Mouse (Mus musculus): ENCODE data around the gene Gm42417. TPM values are rescaled to one million over a fixed set of nuclear protein-coding genes. Genes with fewer than 3 reads are reported as not detected.

The Gm42417 gene
- polyA plus RNA-seq, 1 experiment: not detected

GRCm38 (mm10) chr1:36554633-36555399, 15.6 kb upstream of the Gm42417 start:
- no peak for TF ChIP-seq POLR2A (IDR thresholded peaks at IDR 0.05; ENCODE audit: low read depth, low read length)
- H3K36me3 ChIP-seq (ENCODE audit: control insufficient read depth, insufficient read depth, low read length): no peaks in the 10 kb centered on the region
- peaks cover 7% of the 10 kb centered on the region for H3K4me1 ChIP-seq (ENCODE audit: control insufficient read depth, insufficient read depth, insufficient read length)
- WGBS: 81% methylated on average over 21 of the region's 21 CpGs
- no peak for DNase-seq (ENCODE audit: low read depth in 1 of 2, low spot score in 2 of 2)
- H3K27ac ChIP-seq (ENCODE audit: insufficient read depth, low read length): no peak overlapping the region
- H3K27me3 ChIP-seq (ENCODE audit: control insufficient read depth, insufficient read depth, low read length): peaks cover 12% of the 10 kb centered on the region
- H3K4me3 ChIP-seq (ENCODE audit: extremely low read depth, insufficient read depth, insufficient read length): no peak overlapping the region

- peaks cover 7% of the 10 kb centered on the region for H3K4me1 ChIP-seq (ENCODE audit: control insufficient read depth, insufficient read depth, insufficient read length)
- TF ChIP-seq POLR2A (IDR thresholded peaks at IDR 0.05; ENCODE audit: low read depth, low read length) (no peak), CTCF (IDR thresholded peaks at IDR 0.05; ENCODE audit: extremely low read depth, insufficient read depth, insufficient read length, insufficient replicate concordance) (no peak)
- no peak overlapping the region for H3K4me3 ChIP-seq (ENCODE audit: extremely low read depth, insufficient read depth, insufficient read length)
- no peak for DNase-seq (ENCODE audit: low read depth in 1 of 2, low spot score in 2 of 2)
- 83% methylated on average over 16 of the region's 16 CpGs for WGBS
- peaks cover 4% of the 10 kb centered on the region; the same call in 1 of the 2 replicates for H3K27me3 ChIP-seq (ENCODE audit: control insufficient read depth, insufficient read depth, low read length)
- H3K36me3 ChIP-seq (ENCODE audit: control insufficient read depth, insufficient read depth, low read length): no peaks in the 10 kb centered on the region
- no peak overlapping the region for H3K27ac ChIP-seq (ENCODE audit: insufficient read depth, low read length)
Measured at GRCm38 (mm10) chr1:36552506-36552905, 13.3 kb upstream of the Gm42417 start.

GRCm38 (mm10) chr1:36551904-36552303, 12.7 kb upstream of the Gm42417 start:
- TF ChIP-seq POLR2A (IDR thresholded peaks at IDR 0.05; ENCODE audit: low read depth, low read length) (no peak), CTCF (IDR thresholded peaks at IDR 0.05; ENCODE audit: extremely low read depth, insufficient read depth, insufficient read length, insufficient replicate concordance) (no peak)
- H3K4me1 ChIP-seq (ENCODE audit: control insufficient read depth, insufficient read depth, insufficient read length): peaks cover 7% of the 10 kb centered on the region; the same call in 1 of the 2 replicates
- H3K27me3 ChIP-seq (ENCODE audit: control insufficient read depth, insufficient read depth, low read length): peaks cover under 1% of the 10 kb centered on the region; the same call in 1 of the 2 replicates
- WGBS: 91% methylated on average over 17 of the region's 17 CpGs
- H3K36me3 ChIP-seq (ENCODE audit: control insufficient read depth, insufficient read depth, low read length): no peaks in the 10 kb centered on the region
- DNase-seq (ENCODE audit: low read depth in 1 of 2, low spot score in 2 of 2): no peak
- no peak overlapping the region for H3K27ac ChIP-seq (ENCODE audit: insufficient read depth, low read length)
- no peak overlapping the region for H3K4me3 ChIP-seq (ENCODE audit: extremely low read depth, insufficient read depth, insufficient read length)

- H3K27ac ChIP-seq (ENCODE audit: insufficient read depth, low read length): no peak overlapping the region
- TF ChIP-seq CTCF (IDR thresholded peaks at IDR 0.05; ENCODE audit: extremely low read depth, insufficient read depth, insufficient read length, insufficient replicate concordance) (no peak), POLR2A (IDR thresholded peaks at IDR 0.05; ENCODE audit: low read depth, low read length) (no peak)
- DNase-seq (ENCODE audit: low read depth in 1 of 2, low spot score in 2 of 2): no peak
- 90% methylated on average over 20 of the region's 20 CpGs for WGBS
- no peaks in the 10 kb centered on the region for H3K36me3 ChIP-seq (ENCODE audit: control insufficient read depth, insufficient read depth, low read length)
- no peak overlapping the region for H3K4me3 ChIP-seq (ENCODE audit: extremely low read depth, insufficient read depth, insufficient read length)
- no peaks in the 10 kb centered on the region for H3K27me3 ChIP-seq (ENCODE audit: control insufficient read depth, insufficient read depth, low read length)
- H3K4me1 ChIP-seq (ENCODE audit: control insufficient read depth, insufficient read depth, insufficient read length): peaks cover 2% of the 10 kb centered on the region; the same call in 1 of the 2 replicates
Measured at GRCm38 (mm10) chr1:36550075-36550863, 11.0 kb upstream of the Gm42417 start.

GRCm38 (mm10) chr1:36549491-36549890, 10.3 kb upstream of the Gm42417 start:
- no peaks in the 10 kb centered on the region for H3K36me3 ChIP-seq (ENCODE audit: control insufficient read depth, insufficient read depth, low read length)
- peaks cover 2% of the 10 kb centered on the region; the same call in 1 of the 2 replicates for H3K4me1 ChIP-seq (ENCODE audit: control insufficient read depth, insufficient read depth, insufficient read length)
- no peak overlapping the region for H3K4me3 ChIP-seq (ENCODE audit: extremely low read depth, insufficient read depth, insufficient read length)
- 87% methylated on average over 18 of the region's 18 CpGs for WGBS
- no peaks in the 10 kb centered on the region for H3K27me3 ChIP-seq (ENCODE audit: control insufficient read depth, insufficient read depth, low read length)
- TF ChIP-seq CTCF (IDR thresholded peaks at IDR 0.05; ENCODE audit: extremely low read depth, insufficient read depth, insufficient read length, insufficient replicate concordance) (no peak), POLR2A (IDR thresholded peaks at IDR 0.05; ENCODE audit: low read depth, low read length) (no peak)
- no peak for DNase-seq (ENCODE audit: low read depth in 1 of 2, low spot score in 2 of 2)
- H3K27ac ChIP-seq (ENCODE audit: insufficient read depth, low read length): no peak overlapping the region

GRCm38 (mm10) chr1:36548771-36549170, 9.5 kb upstream of the Gm42417 start:
- Histone ChIP-seq H3K36me3 (ENCODE audit: control insufficient read depth, insufficient read depth, low read length) (no peaks in the 10 kb centered on the region), H3K27ac (ENCODE audit: insufficient read depth, low read length) (no peak overlapping the region), H3K4me3 (ENCODE audit: extremely low read depth, insufficient read depth, insufficient read length) (no peak overlapping the region), H3K27me3 (ENCODE audit: control insufficient read depth, insufficient read depth, low read length) (no peaks in the 10 kb centered on the region), H3K4me1 (ENCODE audit: control insufficient read depth, insufficient read depth, insufficient read length) (peaks cover 2% of the 10 kb centered on the region; the same call in 1 of the 2 replicates)
- DNase-seq (ENCODE audit: low read depth in 1 of 2, low spot score in 2 of 2): no peak
- 84% methylated on average over 8 of the region's 8 CpGs for WGBS
- TF ChIP-seq POLR2A (IDR thresholded peaks at IDR 0.05; ENCODE audit: low read depth, low read length): no peak
- no peak for TF ChIP-seq CTCF (IDR thresholded peaks at IDR 0.05; ENCODE audit: extremely low read depth, insufficient read depth, insufficient read length, insufficient replicate concordance)

Data from spleen, adult 2 months (tissue).